ENCODE assay signal across 8 mouse cellular contexts in genomic region chr10:81641978-81642647, GRCm38 (mm10). TPM values are rescaled to one million over a fixed set of nuclear protein-coding genes. Genes with fewer than 3 reads are reported as not detected.
DNase-seq lines count a peak whose midpoint lies in the region; ATAC-seq and TF ChIP-seq lines count a peak whose summit lies in the region.

No protein-coding gene starts in this region.

- peak overlapping the region; percentile 96; the same call in 1 of the 2 replicates for H3K4me2 ChIP-seq in forebrain, embryonic 11.5 days (ENCODE audit: low read depth, low read length, severe bottlenecking)
- peak overlapping the region; percentile 78 for H3K4me2 ChIP-seq in limb, embryonic 15.5 days

- H3K4me3 ChIP-seq in cerebellum, adult 2 months (replicated peaks; ENCODE audit: insufficient read depth, low read depth, low read length), result peak overlapping the region; percentile 83
- H3K4me3 ChIP-seq in forebrain, embryonic 11.5 days (ENCODE audit: low read depth, low read length), result 0 out of 2 replicates have a peak overlapping the region, but pooled peaks have one; percentile 63
- H3K4me3 ChIP-seq in limb, embryonic 15.5 days, result peak overlapping the region; percentile 69

- intact Hi-C loops in left cerebral cortex, postnatal 25 days (cut with DNase I), result no loop called here

- H3K27ac ChIP-seq in cerebellum, adult 2 months (ENCODE audit: insufficient read depth, low read length), result peak overlapping the region; percentile 98
- no peak overlapping the region for H3K27ac ChIP-seq in forebrain, embryonic 11.5 days (ENCODE audit: low read depth, low read length)
- no peak overlapping the region for H3K27ac ChIP-seq in limb, embryonic 15.5 days

- peak; percentile 24 for DNase-seq in kidney, adult 9 months
- DNase-seq in kidney, postnatal 36 days, result no peak
- peak; percentile 50 to 52 for DNase-seq in cerebellum, adult 2 months
- peak; percentile 50 for DNase-seq in forebrain, embryonic 11.5 days (ENCODE audit: low spot score)
- DNase-seq in spleen, postnatal 10 days (ENCODE audit: low spot score in 2 of 2), result no peak
- no peak for DNase-seq in left cerebral cortex, postnatal 25 days (ENCODE audit: low spot score in 2 of 2)

- TF ChIP-seq CTCF in cerebellum, adult 2 months (IDR thresholded peaks at IDR 0.05; ENCODE audit: borderline replicate concordance, insufficient read depth, low read depth, low read length), result no peak

- no peaks in the 10 kb centered on the region for H3K27me3 ChIP-seq in cerebellum, adult 2 months (ENCODE audit: control insufficient read depth, insufficient read depth, low read length)
- no peaks in the 10 kb centered on the region for H3K27me3 ChIP-seq in forebrain, embryonic 11.5 days (ENCODE audit: control insufficient read depth, insufficient read depth, low read length)
- no peaks in the 10 kb centered on the region for H3K27me3 ChIP-seq in limb, embryonic 15.5 days

- no peaks in the 10 kb centered on the region for H3K9me3 ChIP-seq in forebrain, embryonic 11.5 days (ENCODE audit: control insufficient read depth, low read length)
- no peaks in the 10 kb centered on the region for H3K9me3 ChIP-seq in limb, embryonic 15.5 days

- WGBS in cerebellum, adult 2 months, result 61% methylated on average over 8 of the region's 8 CpGs
- WGBS in forebrain, embryonic 11.5 days, result 84% methylated on average over 8 of the region's 8 CpGs
- WGBS in limb, embryonic 15.5 days, result 71% methylated on average over 8 of the region's 8 CpGs

- peaks cover 22% of the 10 kb centered on the region for H3K4me1 ChIP-seq in cerebellum, adult 2 months (ENCODE audit: control insufficient read depth, insufficient read depth, low read length)
- peaks cover 8% of the 10 kb centered on the region for H3K4me1 ChIP-seq in forebrain, embryonic 11.5 days (replicated peaks; ENCODE audit: control insufficient read depth, insufficient read depth, low read length)
- H3K4me1 ChIP-seq in limb, embryonic 15.5 days, result peaks cover 21% of the 10 kb centered on the region

- no peak for TF ChIP-seq POLR2A in cerebellum, adult 2 months (IDR thresholded peaks at IDR 0.05; ENCODE audit: borderline replicate concordance, insufficient read depth, low read length)

- no peak for ATAC-seq in forebrain, embryonic 11.5 days (replicated peaks; ENCODE audit: low FRiP score)
- ATAC-seq in limb, embryonic 15.5 days (ENCODE audit: insufficient number of reproducible peaks, low FRiP score, low TSS enrichment, low read depth), result no peak
- ATAC-seq in inflammation-experienced regulatory T-cells, adult 6 months, result no peak

- no peaks in the 10 kb centered on the region for H3K36me3 ChIP-seq in forebrain, embryonic 11.5 days (ENCODE audit: control insufficient read depth, insufficient read depth, low read length)
- peaks cover 6% of the 10 kb centered on the region; the same call in 1 of the 2 replicates for H3K36me3 ChIP-seq in limb, embryonic 15.5 days

- peak overlapping the region; percentile 5 for H3K9ac ChIP-seq in forebrain, embryonic 11.5 days (ENCODE audit: low read length)
- H3K9ac ChIP-seq in limb, embryonic 15.5 days, result 0 out of 2 replicates have a peak overlapping the region, but pooled peaks have one; percentile 93

RNA-seq across cellular contexts. Expression of gene Gm10778, which starts 6.7 kb away (rescaled TPM):
- polyA plus RNA-seq in cerebellum, adult 2 months (2012; rRNA removed), result 3.8 and 4.2 TPM in 2 replicates
- 5.0 and 5.2 TPM in 2 replicates for polyA plus RNA-seq in forebrain, embryonic 11.5 days (2014; fragmentation: Nextera tagmentation; extraction: Ambion mirVana)
- 4.2 and 4.6 TPM in 2 replicates for polyA plus RNA-seq in limb, embryonic 15.5 days (2015; fragmentation: Nextera tagmentation; extraction: Ambion mirVana)
- polyA plus RNA-seq in inflammation-experienced regulatory T-cells, adult 6 months (2017; shearing (Covaris generic)), result 1 to 10 TPM; 5.2 to 9.4 (median 9.1) TPM
- 1 to 10 TPM; 4.6 to 4.8 TPM for total RNA-seq in left cerebral cortex, postnatal 25 days (2021)

RNA-seq across cellular contexts. Expression of gene Ankrd24, which starts 13.8 kb away (rescaled TPM):
- 121 and 130 TPM in 2 replicates for polyA plus RNA-seq in cerebellum, adult 2 months (2012; rRNA removed)
- 3.9 and 4.1 TPM in 2 replicates for polyA plus RNA-seq in forebrain, embryonic 11.5 days (2014; fragmentation: Nextera tagmentation; extraction: Ambion mirVana)
- 8.8 and 11.9 TPM in 2 replicates for polyA plus RNA-seq in limb, embryonic 15.5 days (2015; fragmentation: Nextera tagmentation; extraction: Ambion mirVana)
- 1 to 10 TPM in 1 of 3 experiments, under 1 TPM in 2; 0.72 to 1.3 (median 0.90) TPM for polyA plus RNA-seq in inflammation-experienced regulatory T-cells, adult 6 months (2017; shearing (Covaris generic))
- total RNA-seq in left cerebral cortex, postnatal 25 days (2021), result 10 to 100 TPM; 35.9 to 36.7 TPM

RNA-seq across cellular contexts. Expression of gene Sirt6, which starts 14.5 kb away (rescaled TPM):
- 35.4 and 38.5 TPM in 2 replicates for polyA plus RNA-seq in cerebellum, adult 2 months (2012; rRNA removed)
- polyA plus RNA-seq in forebrain, embryonic 11.5 days (2014; fragmentation: Nextera tagmentation; extraction: Ambion mirVana), result 45.0 and 45.5 TPM in 2 replicates
- polyA plus RNA-seq in limb, embryonic 15.5 days (2015; fragmentation: Nextera tagmentation; extraction: Ambion mirVana), result 41.7 and 42.3 TPM in 2 replicates
- polyA plus RNA-seq in inflammation-experienced regulatory T-cells, adult 6 months (2017; shearing (Covaris generic)), result 10 to 100 TPM; 23.3 to 26.7 (median 24.3) TPM
- total RNA-seq in left cerebral cortex, postnatal 25 days (2021), result 10 to 100 TPM; 22.1 to 25.3 TPM

RNA-seq across cellular contexts. Expression of gene BC025920, which starts 36.0 kb away (rescaled TPM):
- 3.6 and 3.7 TPM in 2 replicates for polyA plus RNA-seq in cerebellum, adult 2 months (2012; rRNA removed)
- 1.6 and 2.1 TPM in 2 replicates for polyA plus RNA-seq in forebrain, embryonic 11.5 days (2014; fragmentation: Nextera tagmentation; extraction: Ambion mirVana)
- 0.81 and 1.0 TPM in 2 replicates for polyA plus RNA-seq in limb, embryonic 15.5 days (2015; fragmentation: Nextera tagmentation; extraction: Ambion mirVana)
- polyA plus RNA-seq in inflammation-experienced regulatory T-cells, adult 6 months (2017; shearing (Covaris generic)), result 1 to 10 TPM in 2 of 3 experiments, under 1 TPM in 1; 0.69 to 5.2 (median 4.1) TPM
- total RNA-seq in left cerebral cortex, postnatal 25 days (2021), result 1 to 10 TPM; 3.1 to 3.8 TPM

RNA-seq across cellular contexts. Expression of gene Tle6, which starts 41.2 kb away (rescaled TPM):
- 8.7 and 9.6 TPM in 2 replicates for polyA plus RNA-seq in cerebellum, adult 2 months (2012; rRNA removed)
- 3.9 and 7.7 TPM in 2 replicates for polyA plus RNA-seq in forebrain, embryonic 11.5 days (2014; fragmentation: Nextera tagmentation; extraction: Ambion mirVana)
- 9.9 and 11.7 TPM in 2 replicates for polyA plus RNA-seq in limb, embryonic 15.5 days (2015; fragmentation: Nextera tagmentation; extraction: Ambion mirVana)
- polyA plus RNA-seq in inflammation-experienced regulatory T-cells, adult 6 months (2017; shearing (Covaris generic)), result 1 to 10 TPM in 2 of 3 experiments, under 1 TPM in 1; 0.99 to 1.9 (median 1.7) TPM
- 1 to 10 TPM; 4.2 to 5.8 TPM for total RNA-seq in left cerebral cortex, postnatal 25 days (2021)

Comparison
In these comparisons a context has a peak if more than half of its experiments do, and no peak if none do; other contexts are left out.
1. DNase-seq: peak in kidney, adult 9 months (single experiment), cerebellum, adult 2 months (2 of 2) and forebrain, embryonic 11.5 days (single experiment); none in kidney, postnatal 36 days (0 of 2), spleen, postnatal 10 days (0 of 2) and left cerebral cortex, postnatal 25 days (0 of 2).
2. Peak in every context shown above with its lines, with median percentiles within 50 percentile points of each other: H3K4me3 ChIP-seq.